Comparison of ENCODE assay signal across 8 mouse cellular contexts in the genomic region with DNA sequence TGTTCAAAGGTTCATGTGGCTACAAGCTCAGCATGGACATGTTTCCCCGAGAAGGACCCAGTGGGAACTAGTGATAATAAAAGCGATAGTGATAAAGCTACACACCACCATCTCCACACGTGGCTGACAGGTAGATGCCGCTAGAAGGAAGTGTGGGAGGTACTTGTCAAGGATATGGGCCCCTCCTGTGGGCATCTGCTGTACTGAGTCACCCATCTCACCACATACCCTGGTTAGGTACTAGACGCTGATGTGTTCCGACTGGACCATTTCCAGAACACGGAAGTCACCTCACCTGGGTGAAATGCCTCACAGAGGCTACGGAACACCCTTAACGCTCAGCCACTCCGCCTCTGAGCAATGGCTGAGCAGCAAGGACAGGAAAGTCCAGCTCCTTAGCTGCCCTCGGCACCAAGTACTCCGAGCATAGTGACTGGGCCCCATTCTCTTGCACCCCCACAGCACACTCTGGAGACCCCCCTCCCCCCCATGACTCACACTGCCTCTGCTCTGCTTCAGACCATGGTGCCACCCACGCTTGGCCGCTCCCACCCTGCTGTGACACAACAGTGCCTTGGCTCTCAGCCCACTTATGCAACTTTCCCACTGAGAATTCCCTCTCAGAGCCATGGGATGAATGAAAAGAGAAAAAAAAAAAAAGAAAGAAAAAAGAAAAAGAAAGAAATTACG. TPM values are rescaled to one million over a fixed set of nuclear protein-coding genes. Genes with fewer than 3 reads are reported as not detected.
DNase-seq lines count a peak whose midpoint lies in the region; ATAC-seq and TF ChIP-seq lines count a peak whose summit lies in the region.
"Had no signal": no experiment of that assay in that cellular context is flagged by ENCODE, and none has a peak within 500 bp of the region (broad histone marks: within the 10 kb centered on the region; RNA-seq: fewer than 3 reads in every experiment).

No protein-coding gene starts in this region.

- intact Hi-C loops in left cerebral cortex, adult 2 months (cut with DNase I) = loop anchor here (2.0 kb wide), 1 partner anchor 55 kb away; no protein-coding TSS in a partner anchor

- H3K9ac ChIP-seq in heart, embryonic 16.5 days (ENCODE audit: low read length) = no peak overlapping the region
- H3K9ac ChIP-seq: liver, embryonic 15.5 days had no signal

- no peak overlapping the region for H3K27ac ChIP-seq in heart, embryonic 16.5 days (ENCODE audit: low read length)
- H3K27ac ChIP-seq in left cerebral cortex, adult 2 months = peak overlapping the region; percentile 48; the same call in 1 of the 2 replicates
- no peak overlapping the region for H3K27ac ChIP-seq in thymus, adult 2 months (ENCODE audit: control insufficient read depth, insufficient read depth, low read length)
- H3K27ac ChIP-seq: liver, embryonic 15.5 days had no signal

- TF ChIP-seq POLR2A in thymus, adult 2 months (IDR thresholded peaks at IDR 0.05; ENCODE audit: control insufficient read depth, extremely low read depth, insufficient read depth, low read length, poor library complexity) = no peak

- H3K27me3 ChIP-seq in heart, embryonic 16.5 days (ENCODE audit: control insufficient read depth, insufficient read depth, low read length) = no peaks in the 10 kb centered on the region
- H3K27me3 ChIP-seq in thymus, adult 2 months (ENCODE audit: control insufficient read depth, insufficient read depth, low read length) = no peaks in the 10 kb centered on the region; the same call in 1 of the 2 replicates
- H3K27me3 ChIP-seq: liver, embryonic 15.5 days had no signal

- TF ChIP-seq CTCF in left cerebral cortex, adult 2 months (IDR thresholded peaks at IDR 0.05) = no peak
- TF ChIP-seq CTCF in thymus, adult 2 months (IDR thresholded peaks at IDR 0.05; ENCODE audit: borderline replicate concordance, control insufficient read depth, extremely low read depth, insufficient read depth, low read length, poor library complexity) = no peak

- H3K4me1 ChIP-seq in heart, embryonic 16.5 days (ENCODE audit: control insufficient read depth, insufficient read depth, low read length) = peaks cover 26% of the 10 kb centered on the region
- peaks cover 8% of the 10 kb centered on the region; the same call in 1 of the 2 replicates for H3K4me1 ChIP-seq in thymus, adult 2 months (replicated peaks; ENCODE audit: control insufficient read depth, insufficient read depth, low read length)
- H3K4me1 ChIP-seq: liver, embryonic 15.5 days had no signal

- H3K4me2 ChIP-seq in heart, embryonic 16.5 days (ENCODE audit: low read depth, low read length) = no peak overlapping the region
- H3K4me2 ChIP-seq: liver, embryonic 15.5 days had no signal

- WGBS in heart, embryonic 16.5 days = 74% methylated on average over 15 of the region's 15 CpGs
- 86% methylated on average over 15 of the region's 15 CpGs for WGBS in thymus, adult 2 months

- 0 out of 2 replicates have a peak, but pooled peaks have one; percentile 30 for ATAC-seq in heart, embryonic 16.5 days (replicated peaks; ENCODE audit: extremely low read depth, insufficient read depth, low FRiP score)

- peaks cover 23% of the 10 kb centered on the region for H3K36me3 ChIP-seq in heart, embryonic 16.5 days (ENCODE audit: control insufficient read depth, insufficient read depth)
- H3K36me3 ChIP-seq in thymus, adult 2 months (ENCODE audit: control insufficient read depth, insufficient read depth, low read length) = no peaks in the 10 kb centered on the region
- H3K36me3 ChIP-seq: liver, embryonic 15.5 days had no signal

- no peak overlapping the region for H3K4me3 ChIP-seq in heart, embryonic 16.5 days (ENCODE audit: low read length)
- no peak overlapping the region for H3K4me3 ChIP-seq in left cerebral cortex, adult 2 months
- H3K4me3 ChIP-seq in thymus, adult 2 months (ENCODE audit: control insufficient read depth, insufficient read depth, low read length) = no peak overlapping the region
- H3K4me3 ChIP-seq: liver, embryonic 15.5 days had no signal

- no peaks in the 10 kb centered on the region for H3K9me3 ChIP-seq in heart, embryonic 16.5 days (replicated peaks; ENCODE audit: control insufficient read depth, low read length)
- H3K9me3 ChIP-seq: liver, embryonic 15.5 days had no signal

- DNase-seq in urinary bladder, postnatal 14 days (ENCODE audit: low spot score) = peak; percentile 84
- no peak for DNase-seq in urinary bladder, adult 2 months (ENCODE audit: low spot score)
- peak; percentile 76 for DNase-seq in fibroblast of lung, adult 2 months (ENCODE audit: low read depth)
- peak; percentile 79 to 81 for DNase-seq in left cerebral cortex, adult 2 months (ENCODE audit: extremely low spot score in 1 of 2, low spot score in 2 of 2)
- DNase-seq in right cerebral cortex, postnatal 10 days (ENCODE audit: low spot score in 2 of 2) = peak; percentile 76 to 78
- no peak for DNase-seq in thymus, adult 2 months

RNA-seq across cellular contexts. Expression of gene Cd101, which starts 18.4 kb away (rescaled TPM):
- polyA plus RNA-seq in urinary bladder, adult 2 months (2012; rRNA removed) = 0.09 and 0.19 TPM in 2 replicates
- 0.45 and 0.50 TPM in 2 replicates for polyA plus RNA-seq in heart, embryonic 16.5 days (2015; fragmentation: Nextera tagmentation; extraction: Ambion mirVana)
- total RNA-seq in left cerebral cortex, adult 2 months (2021) = under 1 TPM; 0.59 to 0.72 TPM
- 1.4 and 1.6 TPM in 2 replicates for polyA plus RNA-seq in thymus, adult 2 months (2012; rRNA removed)

Comparison
In these comparisons a context has a peak if more than half of its experiments do, and no peak if none do; other contexts are left out.
1. DNase-seq: peak in urinary bladder, postnatal 14 days (single experiment), fibroblast of lung, adult 2 months (single experiment), left cerebral cortex, adult 2 months (2 of 2) and right cerebral cortex, postnatal 10 days (2 of 2); none in urinary bladder, adult 2 months (single experiment) and thymus, adult 2 months (single experiment).